Mouse (Mus musculus) thymus, postnatal 0 days (tissue): ENCODE measurements around the gene Gpatch2. TPM values are rescaled to one million over a fixed set of nuclear protein-coding genes. Genes with fewer than 3 reads are reported as not detected.

ENCODE experiments used
- DNase-seq: peaks from one replicate; pipeline ENCODE4 v3.0.0-alpha.2; 2015; ENCODE audit warnings: low spot score
- polyA plus RNA-seq: library from polyadenylated mRNA; unstranded; fragments of >200 nt; fragmentation: Nextera tagmentation; extraction: Ambion mirVana; gene quantifications from 2 replicates; pipeline ENCODE4 v1.2.1, GENCODE M21; 2015

Gene Gpatch2
- polyA plus RNA-seq, 1 experiment from 2014 or later, result 17.2 TPM

DNA sequence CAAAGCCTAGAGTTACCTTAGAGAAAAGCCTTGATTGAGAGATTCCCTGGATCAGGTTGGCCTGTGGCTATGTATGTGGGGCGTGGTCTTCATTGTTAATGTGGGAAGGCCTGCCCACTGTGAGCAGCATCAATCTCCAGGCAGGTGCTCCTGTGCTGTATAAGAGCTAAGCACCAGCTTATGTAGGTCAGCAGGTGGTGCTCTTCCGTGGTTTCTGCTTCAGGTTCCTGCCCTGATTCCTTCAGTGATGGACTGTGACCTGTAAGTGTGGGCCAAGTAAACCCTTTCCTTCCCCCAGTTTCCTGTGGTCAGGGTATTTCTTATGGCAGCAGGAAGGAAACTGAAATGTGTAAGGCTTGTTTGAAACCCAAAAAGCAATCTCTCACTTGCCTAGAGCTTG is 151.5 kb downstream of the Gpatch2 start:
- DNase-seq, result peak; percentile 62

DNA sequence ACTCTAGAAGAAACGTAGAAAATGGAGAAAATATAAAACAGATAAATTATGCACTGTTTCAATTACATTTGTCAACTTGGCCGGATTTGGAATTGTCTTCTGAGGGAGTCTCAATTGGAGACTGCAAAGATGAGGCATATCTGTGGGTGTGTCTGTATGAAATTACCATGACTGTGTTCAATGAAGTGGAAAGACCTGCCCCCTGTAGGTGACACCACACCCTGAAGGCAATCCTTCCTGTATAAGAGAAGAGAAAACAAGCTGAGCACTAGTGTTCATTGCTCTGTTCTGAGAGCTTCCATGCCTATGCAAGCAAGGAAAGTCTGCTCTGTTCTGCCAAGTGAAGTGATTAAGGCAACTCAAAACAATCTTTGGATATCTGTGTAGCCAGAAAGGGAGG is 153.7 kb downstream of the Gpatch2 start:
- DNase-seq, result no peak

- DNase-seq, result no peak
Observed at GRCm38 (mm10) chr1:187373506-187373905, 158.2 kb downstream of the Gpatch2 start.

GRCm38 (mm10) chr1:187374418-187374817 is 159.1 kb downstream of the Gpatch2 start:
- no peak for DNase-seq

DNA sequence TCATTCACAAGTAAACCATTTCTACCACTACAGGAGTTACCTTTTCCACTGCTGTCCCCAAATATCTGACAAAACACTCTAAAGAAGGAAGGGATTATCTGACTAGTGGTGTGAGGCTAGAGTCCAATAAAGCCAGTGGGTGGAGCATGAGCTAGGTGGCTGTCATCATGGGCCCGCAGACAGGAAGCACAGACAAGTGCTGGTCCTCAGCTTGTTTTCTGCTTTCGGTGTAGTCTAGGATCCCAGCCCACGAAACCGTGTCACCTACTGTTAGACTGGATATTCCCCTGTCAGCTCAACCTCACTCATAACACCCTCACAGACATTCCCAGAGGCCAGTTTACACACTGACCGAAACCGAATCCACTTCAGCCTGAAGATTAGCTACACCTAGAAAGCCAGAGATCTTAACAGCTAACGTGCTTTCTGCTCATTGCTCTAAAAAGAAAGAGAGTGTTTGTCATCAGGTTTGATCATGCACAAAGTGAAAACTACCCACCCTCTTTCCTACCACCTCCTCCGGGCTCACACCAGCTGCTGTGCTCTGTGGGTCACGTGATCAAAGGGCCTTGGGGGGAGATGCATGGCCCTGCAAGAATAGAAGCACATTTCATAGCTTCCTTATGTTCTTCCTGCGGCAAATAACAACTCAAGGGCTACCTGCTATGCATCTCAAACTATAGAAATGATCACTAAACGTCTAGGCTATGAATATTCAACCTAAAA is 161.8 kb downstream of the Gpatch2 start:
- DNase-seq, result peak; percentile 77

- DNase-seq, result peak; percentile 75
Observed at GRCm38 (mm10) chr1:187377865-187378524, 162.7 kb downstream of the Gpatch2 start.

DNA sequence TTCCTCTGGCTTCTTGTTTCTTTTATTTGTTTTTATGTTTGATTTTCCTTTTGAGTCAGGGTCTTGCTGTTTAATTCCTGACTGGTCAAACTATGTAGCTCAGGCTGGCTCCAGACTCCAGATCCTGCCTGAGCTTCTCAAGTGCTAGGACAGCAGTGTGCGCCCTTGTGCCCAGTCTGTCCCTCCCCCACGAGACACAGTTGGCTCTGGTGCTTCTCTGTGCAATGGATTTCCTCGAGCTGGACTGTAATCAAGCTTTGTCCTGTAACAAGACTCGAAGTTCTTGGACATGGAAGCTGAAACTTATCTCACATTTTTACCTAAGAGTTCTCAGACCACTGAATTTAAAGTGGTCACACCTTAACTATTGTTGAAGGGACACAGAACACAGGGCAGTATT is 174.2 kb downstream of the Gpatch2 start:
- DNase-seq, result no peak

DNA sequence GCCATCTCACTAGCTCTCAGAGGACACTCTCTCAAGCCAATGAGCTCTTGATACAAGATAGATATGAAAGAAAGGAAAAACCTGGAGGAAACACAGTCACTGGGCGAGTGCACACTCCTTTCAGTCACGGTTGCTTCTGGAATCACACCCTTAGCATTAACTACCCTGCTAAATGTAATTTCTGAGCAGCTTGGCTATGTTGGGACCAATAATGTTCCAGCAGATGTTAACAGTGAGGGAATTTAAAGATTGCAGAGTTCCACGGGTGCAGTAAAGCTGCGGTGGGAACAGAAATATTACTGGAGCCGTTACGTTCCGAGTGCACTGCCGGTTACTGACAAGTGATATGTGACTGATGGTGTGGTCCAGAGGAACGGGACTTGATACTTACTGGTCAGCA is 185.5 kb downstream of the Gpatch2 start:
- DNase-seq, result no peak

Other genes with a start within 250 kb of the Gpatch2 start
- not detected in 2 replicates for gene D1Pas1, start 248.1 kb upstream of the Gpatch2 start, polyA plus RNA-seq
- gene Spata17, start within 50 bp of the Gpatch2 start, polyA plus RNA-seq, result 0.21 and 0.31 TPM in 2 replicates